Mouse (Mus musculus) telencephalon, adult 2 months (tissue): Measurements from ENCODE around the gene Slc1a4.
A peak's percentile ranks its signal among the peaks of the same experiment; 100 is the strongest.

Source experiments
- DNase-seq: peaks from one replicate; pipeline ENCODE4 v3.0.0-alpha.2; 2011; ENCODE audit warnings: low read depth, low spot score

Slc1a4 gene

DNA sequence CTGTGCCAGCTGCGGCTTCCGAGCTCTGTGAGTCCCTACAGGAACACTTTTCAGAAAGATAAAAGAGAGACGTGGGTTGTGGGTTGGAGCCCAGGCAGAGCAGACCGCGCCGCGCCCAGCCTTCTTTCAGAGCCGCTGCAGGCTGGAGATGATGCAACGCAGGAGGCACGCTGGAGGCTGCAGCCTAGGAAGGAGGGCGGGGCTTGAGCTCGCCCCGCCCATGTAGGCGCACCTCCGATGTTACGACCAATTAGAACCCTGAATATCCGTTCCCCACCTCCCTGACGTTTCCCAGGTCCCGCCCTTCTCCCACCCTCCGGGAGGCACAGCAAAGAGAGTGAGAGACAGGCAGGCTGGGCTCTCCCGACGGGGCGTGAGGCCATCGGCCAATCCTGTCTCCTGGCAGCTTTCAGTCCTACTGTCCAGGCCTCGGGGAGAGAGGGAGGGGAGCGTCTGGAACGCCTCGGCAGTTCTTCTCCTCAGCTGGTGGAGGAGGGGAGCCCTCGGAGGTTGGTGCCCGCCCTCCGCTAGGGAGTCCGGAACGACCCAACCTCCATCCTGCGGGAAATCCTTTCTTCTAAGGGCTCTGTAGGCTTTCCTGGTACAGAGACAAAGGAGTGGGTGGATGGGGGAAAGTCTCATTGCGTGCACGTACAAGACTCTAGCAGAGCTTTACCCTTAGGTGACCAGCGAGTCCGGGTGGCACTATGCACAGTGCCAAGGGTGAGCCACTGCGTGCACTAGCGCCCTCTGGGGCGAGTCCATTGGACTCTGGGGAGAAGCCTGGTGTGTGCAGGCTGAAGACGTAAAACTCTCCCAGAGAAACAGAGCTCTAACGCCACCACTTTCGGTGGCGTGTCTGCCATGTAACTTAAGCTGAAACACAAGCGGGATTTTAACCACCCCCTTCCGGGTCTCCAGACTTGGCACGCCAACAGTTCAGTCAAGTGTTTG is at the start of gene Slc1a4:
Gene Slc1a4 (minus strand): TSS at position 153 of the 954 bp plus-strand sequence.
- DNase-seq = peak; percentile 97

DNA sequence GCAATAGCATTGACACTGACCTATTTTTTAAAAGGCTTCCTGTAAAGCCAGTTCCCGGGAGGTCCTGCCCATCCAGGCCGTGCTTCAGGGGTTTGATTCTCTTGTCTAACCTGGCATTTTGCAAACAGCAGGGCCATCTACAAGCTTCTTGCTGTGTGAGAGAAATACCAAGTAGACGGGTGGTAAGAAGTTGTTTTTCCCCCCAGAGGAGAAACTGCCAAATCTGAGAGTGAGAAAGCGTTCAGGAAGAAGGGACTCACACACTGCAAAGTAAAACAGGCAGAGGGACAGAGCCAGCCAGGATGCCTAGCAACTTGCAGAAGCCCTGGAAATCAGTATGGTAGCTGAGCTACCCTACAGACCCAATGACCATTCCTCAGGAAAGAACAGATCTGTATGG is 47.6 kb upstream of the Slc1a4 start:
- no peak for DNase-seq

DNA sequence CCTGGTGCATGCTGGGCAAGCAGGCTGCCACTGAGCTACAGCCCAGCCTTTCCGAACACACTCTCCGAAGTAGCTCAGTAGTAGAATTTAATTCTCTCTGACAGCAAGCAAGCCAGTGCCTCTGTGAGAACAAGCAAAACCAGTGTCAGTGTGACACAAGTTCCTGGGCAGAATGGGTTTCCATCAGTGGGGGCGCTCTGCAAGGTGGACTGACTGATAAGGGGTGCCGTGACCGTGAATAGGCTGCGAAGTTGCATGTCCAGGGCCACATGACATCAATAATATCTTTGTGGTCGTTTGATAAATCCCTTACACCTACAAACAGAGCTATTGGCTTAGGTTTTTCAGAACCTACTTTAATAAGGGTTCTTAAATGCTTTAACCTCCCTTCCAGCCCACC is 44.1 kb upstream of the Slc1a4 start:
- no peak for DNase-seq

DNA sequence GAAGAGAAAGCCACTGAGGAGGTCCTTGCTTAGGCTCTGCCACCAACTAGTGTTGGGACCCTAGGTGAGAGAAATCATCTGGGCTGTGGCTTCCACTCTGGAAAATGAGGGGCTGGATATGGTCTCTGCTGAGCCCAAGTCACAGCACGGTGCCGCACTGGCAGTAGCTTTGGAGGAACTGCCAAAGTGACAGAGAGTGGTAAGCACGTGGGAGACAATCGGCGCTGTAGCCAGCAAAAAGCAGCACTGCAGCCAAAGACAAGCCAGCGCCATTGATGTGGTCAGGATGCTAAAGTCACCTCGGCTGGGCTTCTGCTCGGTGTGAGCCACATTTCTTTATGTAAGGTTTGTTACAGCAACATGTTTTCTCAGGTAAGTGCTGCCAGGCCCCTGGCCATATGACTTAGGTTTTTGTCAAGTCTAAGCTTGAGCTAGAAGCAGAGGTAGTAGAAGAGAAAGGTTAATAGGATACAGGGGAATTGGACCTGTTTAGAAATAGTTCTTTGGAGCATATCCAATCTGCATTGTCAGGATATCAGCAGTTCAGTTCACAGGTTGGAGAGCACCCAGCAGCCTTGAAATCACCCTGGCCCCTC is 40.2 kb upstream of the Slc1a4 start:
- DNase-seq = no peak

DNA sequence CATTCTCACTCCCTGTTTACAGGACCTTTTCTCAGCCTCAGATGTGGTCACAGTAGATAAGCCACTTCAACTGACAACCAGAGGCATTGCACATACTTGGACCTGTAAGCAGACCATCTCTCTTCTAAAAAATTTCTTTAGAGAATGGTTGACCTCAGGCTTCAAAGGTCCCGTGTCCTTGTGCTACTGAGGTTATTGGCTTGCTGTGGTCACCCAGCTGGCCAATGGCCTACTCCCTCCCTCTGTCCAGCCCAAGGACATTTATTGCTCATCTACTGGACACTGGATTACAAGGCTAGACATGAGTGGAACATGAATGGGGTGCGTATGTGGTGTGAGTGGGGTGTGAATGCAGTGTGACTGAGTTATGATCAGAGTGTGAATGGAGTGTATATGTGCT is 38.0 kb upstream of the Slc1a4 start:
- DNase-seq = no peak

DNA sequence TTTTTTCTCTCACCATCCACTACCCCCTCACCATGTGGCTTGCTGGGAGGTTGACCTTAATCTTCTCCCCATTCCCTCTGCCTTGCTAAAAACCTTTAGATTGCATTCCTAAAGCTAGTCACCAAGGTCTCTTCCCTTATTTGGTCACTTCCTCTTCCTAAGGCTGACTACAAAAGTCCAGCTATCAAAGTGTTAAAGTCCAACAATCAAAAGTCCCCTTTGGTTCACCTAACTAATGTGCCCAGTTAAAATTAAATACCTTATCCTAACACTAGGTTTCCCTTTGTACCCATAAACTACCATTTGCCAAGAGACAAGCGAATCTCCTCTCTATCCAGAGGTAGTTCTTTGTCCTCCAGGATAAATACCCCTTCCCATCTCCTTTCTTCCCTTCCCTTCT is 33.9 kb upstream of the Slc1a4 start:
- no peak for DNase-seq

DNA sequence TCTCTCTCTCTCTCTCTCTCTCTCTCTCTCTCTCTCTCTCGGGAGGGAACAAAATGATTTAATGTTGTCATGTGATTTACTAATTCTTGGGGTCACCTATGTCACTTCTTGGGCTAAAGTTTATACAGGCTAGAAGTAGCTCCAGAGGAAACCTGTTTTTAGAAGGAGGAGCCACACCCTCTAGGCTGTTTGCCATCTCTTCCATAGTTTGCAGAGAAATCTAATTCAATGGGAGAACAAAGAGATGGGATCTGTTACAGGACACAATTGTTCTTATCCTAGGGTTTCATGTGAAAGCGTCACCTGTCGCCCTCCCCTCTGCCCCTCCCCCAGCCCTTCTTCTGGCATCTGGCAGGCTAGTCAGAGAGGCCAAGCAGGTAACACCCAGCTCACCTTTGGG is 28.8 kb upstream of the Slc1a4 start:
- DNase-seq = no peak

DNA sequence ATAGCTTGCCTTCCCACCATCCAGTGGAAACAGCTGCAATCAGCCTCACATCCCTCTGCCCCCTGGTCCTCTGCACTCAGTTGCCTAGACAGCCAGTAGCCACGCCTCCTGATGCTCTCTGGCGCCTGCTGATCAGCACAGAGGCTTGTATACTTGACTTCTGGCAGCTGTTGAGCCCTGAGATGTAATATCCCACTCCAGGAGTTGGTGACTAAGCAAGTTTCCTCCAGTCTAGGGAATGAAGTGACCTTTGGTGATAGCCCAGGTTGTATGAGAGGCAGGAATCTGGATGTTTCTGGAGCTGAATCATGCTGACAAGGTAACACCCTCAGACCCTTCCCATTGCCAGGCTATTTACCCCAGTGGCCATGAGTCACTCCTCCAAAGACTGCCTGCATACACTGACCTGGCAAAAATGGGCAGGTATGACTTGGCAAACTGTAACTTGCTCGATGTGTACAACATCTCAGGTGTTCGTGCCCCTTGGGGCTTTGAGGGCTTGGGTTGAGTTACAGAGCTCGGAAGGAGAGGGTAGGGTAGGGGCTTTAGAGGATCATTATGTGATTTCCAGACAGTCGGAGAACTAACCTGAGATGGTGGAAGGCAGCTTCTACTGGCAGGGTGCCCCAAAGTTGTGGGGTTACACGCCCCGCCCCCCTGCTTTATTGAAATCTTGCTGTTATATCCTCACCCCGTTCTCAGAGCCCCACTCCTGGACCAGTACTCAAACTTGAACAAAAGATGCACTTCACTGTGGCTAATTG is 25.4 kb upstream of the Slc1a4 start:
- DNase-seq = no peak

DNA sequence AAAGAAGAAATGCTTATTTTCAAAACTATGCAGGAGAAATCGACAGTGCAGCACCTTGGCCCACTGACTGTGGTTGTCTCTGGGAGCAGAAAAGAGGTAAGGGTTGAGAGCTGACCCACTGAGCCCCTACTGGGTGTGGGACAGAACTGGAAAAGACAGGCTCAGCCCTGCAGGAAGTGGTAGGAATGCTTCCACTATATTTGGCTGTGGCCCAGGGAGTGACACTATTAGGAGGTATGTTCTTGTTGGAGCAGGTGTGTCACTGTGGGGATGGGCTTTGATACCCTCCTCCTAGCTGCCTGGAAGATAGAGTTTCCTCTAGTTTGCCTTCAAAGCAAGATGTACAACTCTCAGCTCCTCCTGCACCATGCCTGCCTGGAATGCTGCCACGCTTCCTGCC is 16.0 kb upstream of the Slc1a4 start:
- DNase-seq = no peak

DNA sequence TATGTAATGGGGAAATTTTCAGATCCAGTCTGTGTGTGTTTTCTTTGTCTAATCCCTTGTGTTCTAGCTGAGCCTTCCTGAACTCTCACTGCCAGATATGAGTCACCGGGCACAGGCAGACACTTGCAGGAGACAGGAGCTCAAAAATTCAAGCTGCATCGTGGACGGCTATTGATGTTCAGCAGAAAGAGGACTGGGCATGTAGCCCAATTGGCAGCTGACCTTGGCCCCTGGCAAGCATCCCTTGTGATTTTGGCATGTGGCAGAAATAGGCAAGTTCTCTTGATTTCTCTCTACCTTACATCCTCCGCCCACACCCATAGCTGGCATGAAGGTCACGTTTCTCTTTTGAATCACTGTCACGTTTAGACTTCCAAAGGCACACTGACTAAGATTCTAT is 15.0 kb upstream of the Slc1a4 start:
- no peak for DNase-seq

DNA sequence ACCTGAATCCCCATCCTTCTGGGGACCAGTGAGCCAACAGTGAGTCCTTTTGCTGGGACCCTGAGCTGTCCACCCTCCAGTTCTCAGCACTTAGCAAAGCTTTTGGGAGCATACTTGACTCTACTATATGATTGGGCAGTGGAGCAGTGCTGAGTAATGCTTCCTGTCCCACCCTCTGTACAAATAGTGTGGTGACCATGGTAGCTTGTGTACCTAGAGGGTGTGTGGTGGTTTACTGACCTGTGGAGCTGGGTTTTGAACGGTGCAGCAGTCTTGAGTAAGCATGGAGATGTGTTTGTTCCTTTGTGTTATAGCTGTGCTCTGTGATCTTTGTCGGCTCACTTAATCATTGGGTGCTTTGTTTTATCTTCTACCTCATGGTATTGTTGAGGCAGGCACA is 13.9 kb upstream of the Slc1a4 start:
- DNase-seq = no peak

DNA sequence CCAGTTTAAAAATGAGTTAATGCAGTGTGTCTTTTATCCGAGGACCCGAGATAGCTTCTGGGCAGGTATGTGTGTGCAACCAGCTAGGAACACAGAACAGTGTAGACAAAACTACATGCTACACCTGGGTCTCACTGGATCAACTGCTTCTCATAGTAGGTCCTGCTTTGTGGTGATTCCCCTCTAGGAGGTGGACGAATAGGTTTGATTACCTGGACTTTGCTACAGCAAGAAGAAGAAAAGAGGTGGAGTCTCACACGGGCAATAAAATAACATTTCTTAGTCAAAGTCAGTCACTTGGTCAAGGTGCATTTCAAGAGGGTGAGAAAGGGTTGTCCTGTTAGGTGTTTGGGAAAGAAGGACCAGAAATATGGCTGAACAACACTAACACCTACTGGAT is 11.4 kb upstream of the Slc1a4 start:
- DNase-seq = no peak

DNA sequence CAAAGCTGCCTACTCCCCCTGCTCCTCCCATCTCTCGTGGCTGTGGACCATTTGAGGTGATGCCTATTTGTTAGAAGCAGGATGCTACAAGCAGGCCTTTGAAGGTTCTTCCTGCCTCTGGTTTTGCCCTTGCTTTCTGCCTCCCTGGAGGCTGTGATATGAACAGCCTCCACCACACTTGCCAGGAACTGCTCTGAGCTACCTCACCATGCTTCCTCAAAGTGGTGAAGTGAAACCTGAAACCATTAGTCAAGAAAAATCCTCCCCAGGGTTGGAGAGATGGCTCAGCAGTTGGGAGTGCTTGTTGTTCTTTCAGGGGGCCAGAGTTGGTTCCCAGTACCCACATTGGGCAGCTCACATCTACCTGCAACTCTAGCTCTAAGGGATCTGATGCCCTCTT is 9.1 kb upstream of the Slc1a4 start:
- DNase-seq = no peak

DNA sequence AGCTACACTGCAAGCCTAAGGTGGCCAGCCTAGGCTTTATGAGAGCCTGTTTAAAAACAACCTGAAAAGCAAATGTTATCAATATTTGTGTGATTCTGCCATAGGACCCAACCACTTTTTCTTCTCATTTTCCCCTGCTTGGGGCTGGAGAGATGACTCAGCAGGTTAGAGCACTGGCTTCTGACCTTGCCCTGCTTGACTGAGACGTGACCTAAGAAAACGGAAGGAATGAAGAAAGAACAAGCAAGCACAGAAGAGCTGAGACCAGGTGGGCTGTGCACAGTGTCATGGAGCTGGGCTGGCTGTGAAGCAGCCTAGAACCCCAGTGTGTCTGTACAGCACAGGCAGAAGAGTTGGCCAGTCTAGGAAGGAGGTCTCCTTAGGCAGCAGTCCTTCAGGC is 6.2 kb upstream of the Slc1a4 start:
- no peak for DNase-seq

DNA sequence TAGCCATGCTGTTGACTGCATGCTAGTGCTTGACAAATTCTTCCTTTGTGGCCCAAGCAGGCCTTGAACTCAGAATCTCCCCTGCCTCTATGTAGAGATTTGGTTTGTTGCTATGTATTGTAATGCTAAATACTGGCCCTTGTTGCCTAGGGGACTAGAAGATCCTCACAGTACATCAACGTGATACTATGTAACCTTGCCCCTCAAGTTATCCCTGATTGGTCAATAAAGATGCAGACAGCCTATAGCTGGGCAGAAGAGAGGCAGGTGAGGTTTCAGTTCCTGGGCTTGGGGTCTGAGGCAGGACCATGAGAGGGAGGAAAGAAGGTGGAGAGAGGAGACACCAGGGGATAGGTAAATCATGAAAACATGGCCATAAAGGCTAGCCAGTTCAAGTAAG is 1.8 kb upstream of the Slc1a4 start:
- no peak for DNase-seq

DNA sequence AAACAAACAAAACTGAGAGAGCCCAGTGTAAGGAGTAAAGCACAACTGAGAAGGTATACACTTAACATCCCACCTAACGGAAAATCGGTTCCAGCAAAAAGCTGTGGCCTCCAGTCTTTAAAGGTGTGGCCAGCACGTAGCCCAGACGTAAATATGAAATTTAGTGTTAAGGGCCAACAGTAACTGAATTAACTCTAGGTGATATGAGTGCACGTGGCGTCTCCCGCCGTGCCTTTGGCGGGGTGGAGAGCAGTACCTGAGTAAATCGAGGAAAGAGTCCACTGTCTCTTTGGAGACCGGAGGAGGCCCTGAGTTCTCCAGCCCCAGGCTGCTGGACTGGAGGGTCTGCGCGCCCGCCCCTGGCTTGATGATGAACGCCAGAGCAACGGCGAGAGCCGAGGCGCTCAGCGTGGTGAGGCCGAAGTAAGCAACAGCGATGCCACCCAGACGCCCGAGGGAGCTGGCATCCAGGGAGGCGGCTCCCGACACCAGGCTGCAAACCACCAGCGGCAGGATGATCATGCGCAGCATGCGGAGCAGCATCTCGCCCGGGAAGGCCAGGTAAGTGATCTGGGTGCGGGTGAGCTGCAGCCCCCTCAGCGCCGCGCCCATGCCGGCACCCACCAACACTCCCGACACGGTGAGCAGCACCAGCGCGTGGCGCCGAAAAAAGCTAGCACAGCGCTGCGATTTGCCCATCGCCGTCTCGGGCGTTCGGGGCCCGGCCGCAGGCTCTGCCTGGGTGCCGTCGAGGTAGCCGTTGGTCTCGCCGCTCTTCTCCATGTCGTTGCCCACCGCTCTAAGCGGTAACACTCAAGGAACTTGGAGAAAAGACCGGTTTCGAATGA is 599 bp downstream of the Slc1a4 start:
- DNase-seq = no peak

DNA sequence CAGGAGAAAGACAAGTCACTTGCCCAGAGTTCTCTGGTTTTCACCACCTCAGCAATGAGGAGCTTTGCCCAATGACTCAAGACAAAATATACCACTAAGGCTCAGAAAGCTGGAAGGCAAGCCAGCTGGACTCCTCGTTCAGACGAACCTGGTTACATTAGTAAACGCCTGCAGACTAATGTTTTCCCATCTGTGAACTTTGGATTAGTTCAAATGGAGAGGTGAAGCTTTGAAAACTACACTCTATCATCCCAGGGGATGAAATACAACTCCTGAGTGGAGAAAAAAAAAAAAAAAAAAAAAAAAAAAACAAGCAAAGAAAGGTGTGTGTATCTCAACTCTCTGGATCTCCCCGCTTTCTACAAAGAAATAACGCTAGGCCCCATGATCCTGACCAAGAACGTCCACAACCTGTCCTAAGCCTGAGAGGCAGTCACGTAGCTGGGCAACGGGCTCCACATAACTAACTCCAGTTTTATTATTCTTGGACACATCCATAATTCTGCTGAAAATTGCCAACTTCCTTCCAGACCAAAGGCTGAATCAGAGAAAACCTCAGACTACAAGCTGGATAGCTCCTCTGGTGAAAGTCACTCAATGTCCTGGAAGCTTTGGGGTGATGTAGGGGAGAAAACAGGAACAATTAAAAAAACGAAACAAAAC is 1.4 kb downstream of the Slc1a4 start:
- DNase-seq = no peak

DNA sequence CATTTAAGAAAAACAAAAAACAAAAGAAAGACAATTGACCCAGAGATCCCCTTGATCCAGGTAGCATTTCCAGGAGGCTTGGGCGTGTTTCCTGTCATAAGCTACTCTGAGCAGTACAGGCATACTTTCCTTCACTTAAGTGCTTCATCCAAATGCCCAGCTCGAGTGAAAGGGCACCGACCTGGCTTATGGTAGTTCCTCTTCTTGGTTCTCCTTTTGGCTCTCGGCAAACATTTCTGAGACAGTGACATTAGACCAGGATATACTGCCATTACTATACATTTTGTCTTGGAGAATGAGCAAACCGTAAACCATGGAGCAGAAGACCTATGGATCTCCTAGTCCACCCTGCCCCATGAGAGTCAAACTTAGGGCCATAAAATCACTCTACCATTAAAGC is 2.8 kb downstream of the Slc1a4 start:
- no peak for DNase-seq

DNA sequence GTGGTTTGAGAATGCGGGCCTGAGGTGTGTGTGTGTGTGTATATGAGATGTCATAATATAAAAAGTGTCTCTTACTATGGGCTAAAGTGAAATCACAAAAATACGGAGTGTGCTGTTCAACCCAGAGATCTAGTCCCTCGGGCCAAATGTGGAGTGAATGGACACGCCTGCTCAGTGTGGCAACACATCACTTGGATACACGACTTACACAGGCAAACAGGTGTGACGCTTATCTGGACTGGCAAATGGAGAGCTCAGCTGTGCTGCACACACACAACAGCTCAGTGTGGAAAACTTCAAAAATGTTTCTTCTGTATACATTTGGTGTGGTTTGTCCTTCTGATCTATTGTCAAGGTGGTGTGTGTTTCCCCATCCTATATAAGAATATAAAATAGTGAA is 3.7 kb downstream of the Slc1a4 start:
- no peak for DNase-seq

DNA sequence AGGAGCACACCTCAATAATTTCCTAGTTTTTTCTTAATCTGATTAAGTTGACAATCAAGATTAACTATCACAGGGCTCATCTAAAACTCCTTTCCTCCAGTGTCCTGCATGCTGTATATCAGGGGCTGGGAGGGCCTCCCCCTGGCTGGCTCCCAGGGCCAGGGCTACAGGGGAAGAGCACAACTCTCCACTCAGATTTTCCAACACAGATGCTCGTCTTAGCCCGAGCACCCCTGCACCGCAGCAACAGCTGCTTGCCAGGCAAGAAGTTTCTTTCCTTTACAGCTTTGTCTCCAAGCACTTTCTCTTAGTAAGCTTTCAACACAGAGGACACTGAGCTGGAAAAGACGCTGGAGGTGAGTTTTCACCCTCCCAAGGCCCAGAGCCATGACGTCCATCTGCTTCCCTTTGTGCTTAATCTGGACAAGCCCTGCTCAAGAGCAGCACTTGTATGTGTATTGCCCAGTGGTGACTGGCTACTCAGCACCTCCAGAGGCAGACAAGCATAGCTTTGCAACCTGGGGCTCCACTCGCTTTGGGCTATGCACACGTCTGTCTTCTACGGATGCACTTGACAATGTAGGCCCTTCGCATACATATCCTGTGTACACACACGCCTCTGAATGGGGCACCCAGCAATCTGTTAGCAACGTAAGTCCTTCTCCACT is 6.1 kb downstream of the Slc1a4 start:
- DNase-seq = no peak
